Mouse (Mus musculus) G1E-ER4 (cell line): Measurements from ENCODE around the gene Dcun1d4. TPM values are rescaled to one million over a fixed set of nuclear protein-coding genes. Genes with fewer than 3 reads are reported as not detected.

ENCODE experiments used
- GATA1 ChIP-seq: IDR thresholded peaks from one replicate; pipeline ENCODE4 v1.8.0; 2012; ENCODE audit warnings: low read length, inconsistent platforms
- polyA plus RNA-seq: library from polyadenylated mRNA; stranded (reverse); fragments of >175 nt; gene quantifications from 2 replicates; pipeline ENCODE4 v1.2.3, GENCODE M21; 2012

The Dcun1d4 gene
- polyA plus RNA-seq, 1 experiment = 22.2 TPM

GRCm38 (mm10) chr5:73601361-73601763 is 120.6 kb downstream of the Dcun1d4 start:
- no peak for TF ChIP-seq GATA1

GRCm38 (mm10) chr5:73602865-73603264 is 122.1 kb downstream of the Dcun1d4 start:
- no peak for TF ChIP-seq GATA1

GRCm38 (mm10) chr5:73604542-73604941 is 123.7 kb downstream of the Dcun1d4 start:
- TF ChIP-seq GATA1 = no peak

- no peak for TF ChIP-seq GATA1
Measured at GRCm38 (mm10) chr5:73604964-73605363, 124.2 kb downstream of the Dcun1d4 start.

Other genes starting within 250 kb of the Dcun1d4 start
- gene Fryl, start 224.4 kb upstream of the Dcun1d4 start, polyA plus RNA-seq = 125 and 134 TPM in 2 replicates
- gene Ociad1, start 188.2 kb upstream of the Dcun1d4 start, polyA plus RNA-seq = 104 and 134 TPM in 2 replicates
- gene Ociad2, start 140.0 kb upstream of the Dcun1d4 start, polyA plus RNA-seq = 0.06 TPM in 1 of 2 replicates, not detected in the other
- gene Cwh43, start 74.9 kb upstream of the Dcun1d4 start, polyA plus RNA-seq = not detected in 2 replicates
- 0.04 and 0.10 TPM in 2 replicates for gene Lrrc66, start 151.5 kb downstream of the Dcun1d4 start, polyA plus RNA-seq
- gene Sgcb, start 166.8 kb downstream of the Dcun1d4 start, polyA plus RNA-seq = not detected in 2 replicates
- not detected in 2 replicates for gene Spata18, start 170.4 kb downstream of the Dcun1d4 start, polyA plus RNA-seq